Mouse (Mus musculus) small intestine, adult 2 months (tissue): ENCODE results near the gene 4930512M02Rik.

Experiments
- CTCF ChIP-seq: fragments of 200-500 bp; IDR thresholded peaks from 2 replicates; pipeline ENCODE4 v1.5.1; 2012; ENCODE audit warnings: low read depth, mild to moderate bottlenecking, control low read depth, inconsistent platforms, low read length, moderate library complexity, mixed read lengths; ENCODE audit not compliant: insufficient replicate concordance, insufficient read length; ENCODE audit errors: extremely low read depth
- POLR2A ChIP-seq: fragments of 200-500 bp; IDR thresholded peaks from 2 replicates; pipeline ENCODE4 v1.6.1; 2012; ENCODE audit warnings: low read depth, mild to moderate bottlenecking, control low read depth, inconsistent platforms, low read length, moderate library complexity

DNA sequence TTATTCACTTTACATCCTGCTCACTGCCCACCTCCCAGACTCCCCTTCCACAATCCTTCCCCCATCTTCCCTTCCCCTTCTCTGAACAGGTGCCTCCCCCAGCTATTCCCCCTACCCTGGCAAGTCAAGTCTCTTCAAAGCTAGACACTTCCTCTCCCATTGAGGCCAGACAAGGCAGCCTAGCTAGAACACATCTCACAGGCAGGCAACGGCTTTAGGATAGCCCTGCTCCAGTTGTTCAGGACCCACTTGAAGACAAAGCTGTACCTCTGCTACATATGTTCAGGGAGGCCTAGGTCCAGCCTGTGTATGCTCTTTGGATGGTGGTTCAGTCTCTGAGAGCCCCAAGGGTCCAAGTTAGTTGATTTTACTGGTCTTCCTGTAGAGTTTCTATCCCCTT, 71.4 kb downstream of the 4930512M02Rik start:
- TF ChIP-seq CTCF (no peak), POLR2A (no peak)
